Mouse (Mus musculus) lung, adult 2 months (tissue): Measurements from ENCODE around the gene Ppef1. TPM values are rescaled to one million over a fixed set of nuclear protein-coding genes. Genes with fewer than 3 reads are reported as not detected.
A peak's percentile ranks its signal among the peaks of the same experiment; 100 is the strongest.

Experiments
- DNase-seq: peaks from one replicate; pipeline ENCODE4 v3.0.0; 2022
- H3K4me1 ChIP-seq: fragments of 200-500 bp; 2 replicates; pipeline ENCODE4 v1.6.1; 2011; ENCODE audit warnings: low read length; ENCODE audit not compliant: control insufficient read depth, insufficient read depth
- H3K4me3 ChIP-seq: fragments of 200-500 bp; replicated peaks from 2 replicates; pipeline ENCODE3; 2011; ENCODE audit warnings: low read depth, mild to moderate bottlenecking, control low read depth, low read length; ENCODE audit errors: extremely low read depth
- CTCF ChIP-seq: fragments of 200-500 bp; IDR thresholded peaks from 2 replicates; pipeline ENCODE4 v1.5.1; 2011; ENCODE audit warnings: mild to moderate bottlenecking, low read length, control low read depth; ENCODE audit not compliant: insufficient read depth
- POLR2A ChIP-seq: fragments of 200-500 bp; IDR thresholded peaks from 2 replicates; pipeline ENCODE4 v1.6.1; 2011; ENCODE audit warnings: low read depth, mild to moderate bottlenecking, control low read depth, low read length, borderline replicate concordance; ENCODE audit errors: extremely low read depth
- WGBS: fragments of 180-500 bp; shearing (Covaris S2); methylation state at CpG from one replicate; pipeline ENCODE4 v1.1.7; 2018; 5-methylcytosine and 5-hydroxymethylcytosine counted together
- polyA plus RNA-seq: library from polyadenylated mRNA; depleted of rRNA; stranded (reverse); fragments of >200 nt; gene quantifications from 2 replicates; pipeline ENCODE4 v1.2.3, GENCODE M21; 2012

Ppef1 gene
- polyA plus RNA-seq, 1 experiment: not detected

- TF ChIP-seq POLR2A: no peak
- no peak for TF ChIP-seq CTCF
- WGBS: 90% methylated on average over 2 of the region's 2 CpGs
- Histone ChIP-seq H3K4me1 (no peaks in the 10 kb centered on the region), H3K4me3 (no peak overlapping the region)
- no peak for DNase-seq
Measured at GRCm38 (mm10) chrX:160690094-160690493, 45.5 kb downstream of the Ppef1 start.

- TF ChIP-seq CTCF: no peak
- TF ChIP-seq POLR2A: no peak
- 74% methylated on average over 1 of the region's 1 CpGs for WGBS
- DNase-seq: no peak
- Histone ChIP-seq H3K4me1 (no peaks in the 10 kb centered on the region), H3K4me3 (no peak overlapping the region)
Measured at GRCm38 (mm10) chrX:160669992-160670391, 65.6 kb downstream of the Ppef1 start.

GRCm38 (mm10) chrX:160610882-160611644 is 124.5 kb downstream of the Ppef1 start:
- no peak for TF ChIP-seq CTCF
- TF ChIP-seq POLR2A: no peak
- WGBS: 48% methylated on average over 4 of the region's 4 CpGs
- DNase-seq: no peak
- no peak overlapping the region for H3K4me3 ChIP-seq
- no peaks in the 10 kb centered on the region for H3K4me1 ChIP-seq

- Histone ChIP-seq H3K4me3 (no peak overlapping the region), H3K4me1 (no peaks in the 10 kb centered on the region)
- no peak for DNase-seq
- no peak for TF ChIP-seq CTCF
- TF ChIP-seq POLR2A: no peak
- WGBS: 74% methylated on average over 2 of the region's 2 CpGs
Measured at GRCm38 (mm10) chrX:160610482-160610881, 125.1 kb downstream of the Ppef1 start.

- TF ChIP-seq CTCF (peak; percentile 57), POLR2A (no peak)
- peak; percentile 35 for DNase-seq
- no peak overlapping the region for H3K4me3 ChIP-seq
- WGBS: 33% methylated on average over 3 of the region's 3 CpGs
- H3K4me1 ChIP-seq: no peaks in the 10 kb centered on the region
Measured at GRCm38 (mm10) chrX:160609849-160610248, 125.7 kb downstream of the Ppef1 start.

- H3K4me3 ChIP-seq: no peak overlapping the region
- no peak for DNase-seq
- H3K4me1 ChIP-seq: peaks cover 2% of the 10 kb centered on the region; the same call in 1 of the 2 replicates
- WGBS: 50% methylated on average over 6 of the region's 6 CpGs
- no peak for TF ChIP-seq POLR2A
- no peak for TF ChIP-seq CTCF
Measured at GRCm38 (mm10) chrX:160603981-160604541, 131.5 kb downstream of the Ppef1 start.

- no peak overlapping the region for H3K4me3 ChIP-seq
- TF ChIP-seq POLR2A (no peak), CTCF (no peak)
- DNase-seq: no peak
- peaks cover 2% of the 10 kb centered on the region; the same call in 1 of the 2 replicates for H3K4me1 ChIP-seq
- 81% methylated on average over 2 of the region's 2 CpGs for WGBS
Measured at GRCm38 (mm10) chrX:160603316-160603715, 132.2 kb downstream of the Ppef1 start.

- WGBS: 58% methylated on average over 1 of the region's 1 CpGs
- no peak for TF ChIP-seq POLR2A
- TF ChIP-seq CTCF: no peak
- H3K4me1 ChIP-seq: peaks cover 2% of the 10 kb centered on the region; the same call in 1 of the 2 replicates
- no peak overlapping the region for H3K4me3 ChIP-seq
- no peak for DNase-seq
Measured at GRCm38 (mm10) chrX:160602770-160603169, 132.8 kb downstream of the Ppef1 start.

- no peak for DNase-seq
- Histone ChIP-seq H3K4me1 (peaks cover 2% of the 10 kb centered on the region; the same call in 1 of the 2 replicates), H3K4me3 (no peak overlapping the region)
- WGBS: 29% methylated on average over 3 of the region's 3 CpGs
- no peak for TF ChIP-seq CTCF
- no peak for TF ChIP-seq POLR2A
Measured at GRCm38 (mm10) chrX:160601053-160601452, 134.5 kb downstream of the Ppef1 start.

GRCm38 (mm10) chrX:160598562-160599458 is 136.8 kb downstream of the Ppef1 start:
- peak; percentile 19 for DNase-seq
- 41% methylated on average over 3 of the region's 3 CpGs for WGBS

More at GRCm38 (mm10) chrX:160598562-160599458, 136.8 kb downstream of the Ppef1 start:
- Histone ChIP-seq H3K4me3 (no peak overlapping the region), H3K4me1 (no peaks in the 10 kb centered on the region; the same call in 1 of the 2 replicates)
- TF ChIP-seq CTCF: no peak
- no peak for TF ChIP-seq POLR2A
